Mouse (Mus musculus) lung, postnatal 4 days (tissue): ENCODE measurements around the gene Kcnq4.

Experiments
- DNase-seq, 2 experiments: peaks; one replicate each; pipeline ENCODE4 v3.0.0; 2021

Kcnq4 gene

DNA sequence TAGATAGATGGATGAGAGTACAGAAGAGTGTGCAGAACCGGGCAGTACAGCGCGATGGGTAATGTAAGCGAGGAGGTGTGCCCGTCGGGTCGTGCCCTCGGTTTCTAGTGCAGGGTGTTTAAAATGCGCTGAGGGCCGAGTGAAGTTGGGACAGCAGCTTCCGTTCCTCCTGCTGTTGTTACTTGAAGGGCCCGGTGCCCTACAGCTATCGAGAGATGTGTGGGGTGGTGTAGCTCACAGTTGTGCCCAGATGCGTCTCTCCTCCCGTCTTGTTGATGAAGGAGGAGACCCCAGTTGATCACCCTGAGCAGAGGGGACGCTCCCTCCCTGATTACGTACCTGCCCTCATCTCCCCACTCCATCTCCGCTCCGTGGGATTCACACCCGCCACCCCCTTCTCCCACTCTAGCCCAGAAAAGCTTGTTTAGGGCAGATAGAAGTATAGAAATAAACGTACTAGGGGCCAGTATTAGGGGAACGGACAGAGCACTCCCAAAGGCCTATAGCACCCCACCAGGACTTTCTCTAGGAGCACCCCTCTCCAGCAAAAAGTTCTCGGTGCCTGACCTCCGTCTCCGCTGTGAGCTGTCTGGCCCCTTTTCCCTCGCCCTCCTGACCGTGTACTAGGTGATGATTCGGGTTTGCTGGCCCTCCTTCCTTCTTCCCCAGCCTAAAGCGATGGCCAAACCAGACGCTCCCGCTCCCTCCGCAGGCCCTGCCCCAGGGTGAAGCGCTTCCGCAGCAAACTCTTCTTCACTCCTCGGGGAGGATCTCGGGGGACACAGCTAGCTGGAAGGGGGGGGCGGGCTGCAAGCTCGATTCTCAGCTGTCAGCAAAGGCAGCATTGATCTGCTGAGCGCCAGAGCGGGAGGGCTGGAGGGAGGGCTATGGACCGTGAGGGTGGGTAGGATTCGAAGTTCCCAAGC is at the start of gene Kcnq4:
TSS of gene Kcnq4 (minus strand) at position 672 of the 926 bp plus-strand sequence.
- DNase-seq: peak in 1 of 2 experiments; percentile 26

DNA sequence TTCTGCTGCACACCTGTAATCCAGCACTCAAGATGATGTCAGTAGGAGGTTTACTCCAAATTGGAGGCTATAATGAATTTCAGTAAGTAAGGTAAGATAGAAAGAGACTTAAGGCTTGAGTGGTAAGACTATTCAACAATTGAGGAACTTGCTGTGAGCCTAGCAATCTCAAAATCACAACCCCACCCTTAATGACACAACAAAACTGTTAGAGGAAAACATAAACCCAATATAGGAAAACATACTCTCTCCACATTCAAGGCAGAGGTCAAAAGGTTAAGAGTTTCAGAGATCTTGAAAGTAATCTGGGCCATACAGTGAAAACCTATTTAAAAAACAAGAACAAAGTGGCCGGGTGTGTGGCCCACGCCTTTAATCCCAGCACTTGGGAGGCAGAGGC is 48.3 kb upstream of the Kcnq4 start:
- DNase-seq: no peak

DNA sequence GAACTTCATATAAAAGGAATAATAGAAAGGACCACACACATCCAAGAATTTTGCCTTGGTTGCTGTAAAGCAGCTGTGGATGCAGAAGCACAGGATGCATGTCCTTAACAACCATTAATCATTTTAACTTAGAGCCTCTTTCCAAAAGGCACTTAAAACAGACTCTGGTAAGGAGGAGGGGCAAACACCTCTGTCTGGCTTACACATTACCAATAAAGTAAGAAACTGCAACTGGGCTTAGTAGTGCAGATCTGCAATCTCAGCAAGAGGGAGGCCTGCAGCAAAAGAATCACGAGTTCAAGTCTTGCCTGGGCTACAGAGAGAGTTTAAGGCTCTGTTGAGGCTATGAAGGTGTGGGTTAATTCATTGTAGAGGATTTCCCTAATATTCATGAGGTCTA is 47.2 kb upstream of the Kcnq4 start:
- DNase-seq: no peak

DNA sequence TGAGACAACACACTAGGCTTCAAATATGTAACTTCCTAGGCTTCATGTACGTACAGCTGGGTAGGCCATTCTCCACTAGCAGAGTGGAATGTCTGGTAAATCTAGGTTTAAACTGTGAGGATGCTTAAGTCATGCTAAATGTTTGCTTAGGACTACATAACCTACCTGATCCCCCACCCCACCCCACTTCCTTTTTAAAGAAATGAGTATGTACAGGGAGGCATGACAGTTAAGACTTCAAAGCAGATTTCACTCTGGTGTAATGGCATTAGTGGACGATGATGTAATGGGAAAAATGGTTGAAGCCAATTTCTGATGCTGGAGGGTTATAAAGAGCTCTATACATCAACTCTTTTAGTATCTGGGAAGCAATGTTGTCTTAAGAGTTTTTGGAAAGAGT is 44.5 kb upstream of the Kcnq4 start:
- DNase-seq: no peak

DNA sequence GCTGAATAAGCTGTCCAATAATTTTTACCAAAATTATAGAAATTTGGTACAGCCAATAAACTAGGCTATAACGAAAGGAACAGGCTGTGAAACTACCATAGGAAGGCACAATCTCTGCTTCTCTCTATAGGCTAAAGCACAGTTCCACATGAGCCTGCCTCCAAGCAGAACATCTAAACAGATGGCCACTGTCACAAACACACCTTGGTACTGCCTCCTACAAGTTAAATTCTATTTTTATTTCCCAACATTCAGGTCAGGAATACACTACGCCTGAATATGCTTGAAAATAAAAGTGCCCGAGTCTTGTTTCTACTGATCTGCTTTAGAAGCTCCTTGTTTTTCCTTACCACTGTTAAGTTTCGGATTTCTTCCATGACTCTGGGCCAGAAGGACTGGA is 41.6 kb upstream of the Kcnq4 start:
- no peak for DNase-seq

DNA sequence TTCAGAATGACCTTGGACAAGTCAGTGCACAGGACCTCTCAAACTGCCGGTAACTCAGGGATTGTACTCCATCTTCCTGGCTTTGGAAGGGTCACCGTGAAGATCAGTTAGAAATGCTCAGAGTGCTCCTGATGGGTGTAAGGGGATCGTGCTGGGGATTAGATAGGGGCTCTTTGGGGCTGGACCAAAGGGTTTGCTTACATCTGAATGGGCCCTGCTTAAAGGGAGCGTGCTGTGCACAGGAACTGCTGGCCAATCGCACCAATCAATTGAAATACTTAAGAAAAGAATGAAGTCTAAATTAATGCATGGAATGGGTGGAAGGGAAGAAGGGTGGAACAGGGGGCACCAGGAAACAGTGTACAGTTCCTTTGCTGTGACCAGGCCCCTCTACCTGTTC is 7.4 kb upstream of the Kcnq4 start:
- DNase-seq: no peak

DNA sequence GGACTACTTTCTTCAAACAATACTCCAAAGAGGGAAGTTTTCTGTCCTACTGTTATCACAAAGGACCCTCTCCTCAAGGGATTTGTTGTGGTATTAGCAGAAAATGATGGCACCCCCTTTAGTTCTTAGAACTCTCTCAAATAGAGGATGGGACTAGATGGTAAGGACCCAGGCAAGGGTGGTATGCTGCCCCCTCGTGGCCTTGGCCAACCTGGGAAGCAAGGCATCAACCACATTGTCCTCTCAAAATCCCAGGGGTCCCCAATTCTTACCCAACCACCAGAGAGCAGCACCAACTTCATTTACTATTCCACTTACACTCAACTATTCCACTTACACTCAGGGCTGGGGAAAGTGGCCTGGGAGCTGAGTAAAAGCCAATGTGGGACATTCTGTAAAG is 6.9 kb upstream of the Kcnq4 start:
- DNase-seq: peak; percentile 76 to 82

DNA sequence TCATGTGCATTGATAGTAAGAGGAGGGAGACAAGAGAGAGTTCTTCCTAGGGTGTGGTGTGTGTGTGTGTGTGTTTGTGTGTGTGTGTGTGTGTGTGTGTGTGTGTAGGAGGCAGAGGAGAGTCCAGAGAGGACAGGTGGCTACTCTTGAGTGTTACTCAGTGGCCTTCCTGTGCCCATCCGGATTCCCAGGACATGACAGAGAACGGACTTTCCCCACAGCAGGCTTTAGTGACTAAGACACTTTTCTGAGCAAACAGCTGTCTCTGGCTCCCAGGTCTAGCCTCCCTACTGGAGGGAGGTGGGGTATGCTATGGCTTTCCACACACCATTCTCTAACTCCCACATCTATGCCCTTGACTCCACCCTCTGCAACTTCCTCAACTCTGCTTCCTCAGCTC is 1.2 kb upstream of the Kcnq4 start:
- peak in 1 of 2 experiments; percentile 15 for DNase-seq

DNA sequence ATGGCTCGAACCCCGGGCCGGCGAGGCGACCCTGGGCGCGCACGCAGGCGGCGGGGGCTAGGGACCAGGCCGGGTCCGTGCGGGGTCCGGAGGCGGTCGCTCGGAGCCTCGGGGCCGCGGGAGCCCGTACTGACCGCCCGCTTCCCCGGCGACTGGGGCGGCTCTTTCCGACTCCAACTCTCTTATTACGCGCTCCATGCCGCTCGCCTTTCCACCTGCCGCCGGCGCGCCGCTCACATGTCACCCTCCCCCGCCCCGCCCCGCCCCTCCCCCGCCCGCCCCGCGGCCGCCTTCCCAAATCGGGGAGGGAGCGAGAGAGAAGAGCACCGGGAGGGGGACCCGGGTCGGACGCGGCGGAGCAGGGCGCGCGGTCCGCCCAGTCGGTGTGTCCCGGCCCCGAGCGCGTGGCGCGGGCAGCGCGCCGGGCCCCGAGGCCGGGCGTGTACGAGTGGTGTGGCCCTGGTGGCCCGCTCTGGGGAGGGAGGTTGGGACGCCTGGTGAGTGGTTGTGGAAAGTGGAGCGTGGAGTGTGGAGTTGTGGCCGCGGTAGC is 1.1 kb downstream of the Kcnq4 start:
- peak; percentile 30 to 41 for DNase-seq

DNA sequence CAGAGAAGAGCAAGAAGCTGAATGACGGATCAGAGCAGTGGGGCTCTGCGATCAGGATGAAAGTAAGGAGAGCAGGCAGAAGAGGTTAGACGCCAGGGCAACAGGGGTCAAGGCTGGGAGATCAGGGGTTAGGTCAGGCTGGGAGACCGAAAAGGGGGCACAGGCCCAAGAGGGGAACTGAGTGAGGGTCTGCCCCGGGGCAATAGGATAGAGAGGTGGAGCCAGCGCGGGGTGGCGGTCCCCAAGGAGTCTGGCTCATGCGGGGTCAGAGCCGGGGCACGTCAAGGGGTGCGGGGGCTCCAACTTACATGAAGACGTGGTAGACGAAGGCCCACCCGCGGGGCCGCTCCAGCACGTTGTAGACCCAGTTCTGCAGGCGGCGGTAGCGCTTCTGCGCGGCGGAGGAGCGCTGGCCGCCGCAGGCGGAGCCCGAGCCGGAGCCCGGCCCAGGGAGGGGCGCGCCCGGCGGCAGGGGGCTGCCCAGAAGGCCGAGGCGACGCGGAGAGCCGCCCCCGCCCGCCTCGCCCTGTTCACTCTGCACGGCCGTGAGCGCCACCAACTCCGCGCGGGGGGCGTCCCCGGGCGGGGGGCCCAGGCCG is 1.8 kb downstream of the Kcnq4 start:
- peak; percentile 37 to 59 for DNase-seq

DNA sequence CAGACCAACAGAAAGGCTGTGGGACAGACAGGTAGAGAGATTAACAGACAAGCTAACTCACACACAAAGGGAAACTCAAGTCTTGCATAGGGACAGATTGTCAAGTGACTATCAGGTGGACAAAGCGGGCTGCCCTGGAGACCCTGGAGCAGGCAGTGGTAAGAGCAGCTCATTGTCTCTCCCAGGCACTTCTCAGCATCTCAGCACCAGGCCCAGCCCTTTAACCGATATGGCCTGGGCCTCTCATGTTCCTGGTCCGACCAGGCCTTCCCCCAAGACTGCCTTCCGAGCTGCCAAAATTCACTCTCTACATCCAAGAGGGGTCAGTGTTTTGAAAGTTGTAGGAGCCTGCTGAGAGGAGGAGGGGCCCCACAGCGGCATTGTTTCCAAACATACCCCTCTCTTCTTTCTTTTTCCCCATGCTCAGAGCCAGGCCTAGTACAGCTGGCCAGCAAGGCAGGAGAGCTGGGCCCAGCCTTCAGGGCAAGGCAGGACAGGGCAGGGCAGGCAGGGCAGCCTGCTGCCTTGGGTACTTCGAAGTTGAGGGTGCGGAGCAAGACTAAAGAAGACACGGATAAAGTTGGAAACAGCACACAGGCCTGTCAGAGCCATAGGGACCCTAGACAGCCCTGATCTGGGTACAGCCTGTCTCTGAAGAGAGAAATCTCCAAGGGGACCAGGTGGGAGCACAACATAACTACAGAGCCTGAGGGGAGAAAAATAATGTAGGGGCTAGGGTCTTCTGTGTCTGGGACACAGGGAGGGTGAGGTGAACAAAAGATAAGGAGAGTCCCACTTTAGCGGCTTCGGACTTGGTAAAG is 2.5 kb downstream of the Kcnq4 start:
- DNase-seq: peak; percentile 26 to 45

DNA sequence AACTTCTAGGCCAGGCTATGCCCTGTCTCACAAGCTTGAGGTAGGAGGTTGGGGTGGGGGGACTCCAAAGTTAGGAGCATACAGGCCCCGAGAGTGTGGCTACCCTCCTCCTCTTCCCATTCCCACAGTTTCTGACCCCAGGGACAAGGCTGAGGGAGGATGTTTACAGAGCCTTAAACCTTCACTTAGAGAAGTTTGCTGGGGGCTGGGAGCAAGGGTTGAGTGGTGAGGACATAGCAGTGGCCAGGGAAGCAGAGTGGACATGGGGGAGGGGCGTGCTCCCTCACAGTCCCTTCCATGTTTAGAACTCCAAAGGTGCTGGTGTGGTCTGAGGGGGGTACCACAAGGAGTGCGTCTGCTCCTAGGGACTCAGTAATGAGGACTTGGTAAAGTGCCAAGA is 4.8 kb downstream of the Kcnq4 start:
- peak in 1 of 2 experiments; percentile 45 for DNase-seq

DNA sequence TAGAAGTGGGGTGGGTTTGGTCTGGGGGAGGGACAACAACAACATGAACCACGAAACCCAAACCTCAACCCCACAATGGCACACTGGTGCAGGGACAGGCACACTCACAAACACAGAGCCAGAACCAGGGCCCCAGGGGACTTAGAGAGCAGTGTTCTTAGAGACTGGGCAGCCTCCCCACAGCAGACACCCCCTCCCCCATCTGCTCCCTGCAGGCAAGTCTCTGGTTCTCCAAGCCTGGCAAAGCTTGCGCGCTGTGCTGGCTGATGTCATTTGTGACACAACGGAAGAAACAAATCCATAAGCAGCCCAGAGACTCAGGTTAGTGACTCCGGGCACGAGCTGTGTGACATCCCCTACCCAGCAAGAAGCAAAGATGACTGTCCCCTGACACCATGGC is 7.1 kb downstream of the Kcnq4 start:
- peak in 1 of 2 experiments; percentile 66 for DNase-seq

DNA sequence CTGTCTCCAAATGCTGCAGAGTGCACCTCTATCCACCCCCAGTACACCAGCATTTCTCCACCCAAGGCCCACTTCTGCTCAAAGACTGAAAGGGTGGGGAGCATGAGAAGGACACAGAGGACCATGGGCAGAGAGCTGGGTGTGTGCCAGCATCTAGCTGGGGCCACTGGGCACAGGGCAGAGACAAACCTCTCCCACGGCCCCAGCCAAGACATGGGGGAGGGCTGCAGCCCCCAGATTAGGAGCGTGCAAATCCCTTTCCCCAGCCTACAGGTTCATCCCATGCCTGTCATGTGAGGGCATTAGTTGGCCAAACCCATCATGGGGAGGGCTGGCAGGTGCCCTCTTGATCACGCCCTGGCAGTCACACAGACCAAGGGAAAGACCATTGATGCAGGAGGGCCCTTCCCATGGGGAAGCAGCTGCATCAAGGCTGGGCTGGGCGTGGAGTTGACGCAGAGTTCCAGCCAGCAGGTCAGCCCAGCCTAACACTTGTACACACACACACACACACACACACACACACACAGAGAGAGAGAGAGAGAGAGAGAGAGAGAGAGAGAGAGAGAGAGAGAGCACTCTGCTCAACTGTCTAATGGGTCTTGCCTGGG is 14.3 kb downstream of the Kcnq4 start:
- no peak for DNase-seq

DNA sequence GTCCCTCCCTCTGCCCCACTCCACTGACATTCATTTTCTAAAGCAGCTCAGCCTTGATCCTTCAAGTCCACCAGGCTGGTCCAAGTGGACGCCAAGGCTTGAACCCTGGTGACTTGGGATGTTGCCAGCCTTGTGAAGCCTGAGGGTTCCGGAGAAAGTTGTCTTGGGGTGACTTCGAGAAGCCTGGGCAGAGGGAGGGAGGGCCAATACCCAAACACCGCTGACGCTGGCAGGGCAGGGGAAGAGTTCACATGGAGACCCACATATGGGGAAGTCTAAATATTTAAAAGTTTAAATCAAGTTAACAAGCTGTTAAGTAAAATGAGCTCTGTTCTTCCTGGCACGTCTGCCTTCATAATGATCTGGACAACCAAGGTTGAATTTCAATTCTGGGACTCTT is 15.7 kb downstream of the Kcnq4 start:
- peak in 1 of 2 experiments; percentile 55 for DNase-seq

DNA sequence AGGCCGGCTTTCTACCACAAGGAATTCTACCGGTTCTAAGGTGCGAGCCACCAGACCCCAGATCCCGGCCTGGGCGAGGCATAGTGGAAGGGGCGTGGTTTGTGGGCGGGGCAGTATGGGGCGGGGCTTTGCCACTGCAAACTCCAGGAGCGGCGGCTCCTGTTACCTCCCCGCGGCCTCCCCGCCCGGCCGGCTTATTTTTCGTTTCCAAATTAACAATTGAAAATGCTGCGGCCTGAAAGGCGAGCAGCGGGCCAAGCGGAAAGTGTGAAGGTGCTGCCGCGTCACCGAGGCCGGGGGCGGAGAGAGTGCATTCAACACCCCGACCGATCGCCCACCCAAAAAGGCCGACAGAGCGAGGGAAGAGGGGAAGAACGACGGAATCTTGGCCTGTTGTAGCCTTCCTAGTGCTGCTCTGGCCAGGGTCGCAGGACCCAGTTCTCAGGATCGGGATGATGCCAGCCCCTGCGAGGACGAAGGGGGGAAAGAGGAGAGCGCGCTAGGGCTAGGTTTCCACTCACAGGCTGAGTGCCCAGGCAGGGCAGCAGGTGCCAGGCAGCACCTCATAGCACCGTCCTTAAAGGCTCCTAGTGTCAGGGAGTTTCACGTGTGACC is 17.3 kb downstream of the Kcnq4 start:
- peak; percentile 75 for DNase-seq

DNA sequence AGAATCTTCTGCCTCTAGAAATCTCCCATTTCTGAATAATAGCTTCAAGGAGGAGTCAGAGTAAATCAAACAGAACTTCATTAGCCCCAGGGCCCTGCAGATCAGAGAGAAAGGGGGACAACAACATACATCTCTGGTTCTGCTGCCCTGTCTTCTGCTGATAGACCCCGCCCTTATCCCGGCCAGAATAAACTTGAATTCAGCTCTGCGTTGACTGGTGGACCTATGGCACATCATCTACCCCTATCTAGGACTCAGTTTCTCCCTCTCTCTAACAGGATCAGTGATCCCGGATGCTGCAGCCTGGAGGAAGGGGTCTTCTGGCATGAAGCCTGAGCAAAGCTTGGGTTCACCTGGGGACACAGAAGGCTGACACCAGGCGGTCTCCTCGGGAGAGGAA is 17.8 kb downstream of the Kcnq4 start:
- DNase-seq: no peak

DNA sequence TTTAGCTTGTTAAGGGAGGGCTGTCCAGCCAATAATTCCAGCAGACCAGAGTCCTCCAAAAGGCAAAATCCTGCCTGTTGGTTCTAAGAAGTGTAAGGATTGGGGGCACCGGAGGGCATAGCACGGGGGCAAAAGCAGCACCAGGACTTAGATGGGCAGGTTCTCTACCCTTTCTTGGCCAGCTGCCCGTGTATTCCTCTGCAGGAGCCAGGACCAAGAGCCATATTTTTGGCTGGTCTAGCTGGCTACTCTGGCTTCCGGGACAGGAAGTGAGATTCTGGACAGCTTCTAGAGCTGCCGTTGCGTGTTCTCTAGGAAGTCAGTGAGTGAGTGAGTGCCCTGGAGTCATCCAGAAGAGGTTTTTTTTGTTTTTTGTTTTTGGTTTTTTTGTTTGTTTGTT is 18.3 kb downstream of the Kcnq4 start:
- peak in 1 of 2 experiments; percentile 51 for DNase-seq

DNA sequence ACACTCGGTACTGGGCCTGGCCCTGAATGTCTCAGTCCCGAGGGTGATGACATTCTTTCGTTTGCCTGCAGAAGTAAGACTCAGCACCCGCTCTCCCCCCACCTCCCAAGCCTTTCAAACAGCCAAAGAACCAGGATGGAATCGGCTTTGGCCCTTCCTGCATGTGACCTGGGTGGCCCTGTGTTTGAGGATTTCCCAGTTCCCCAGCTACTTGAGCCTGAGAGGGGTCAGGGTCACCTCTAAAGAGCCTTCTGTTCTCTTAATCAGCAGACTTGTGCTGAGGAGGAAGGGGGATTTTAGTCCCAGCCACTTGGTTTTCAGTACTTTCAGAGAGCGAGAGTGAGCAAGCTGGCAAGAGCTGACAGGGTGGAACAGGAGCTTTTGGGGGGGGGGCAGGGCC is 19.0 kb downstream of the Kcnq4 start:
- no peak for DNase-seq

DNA sequence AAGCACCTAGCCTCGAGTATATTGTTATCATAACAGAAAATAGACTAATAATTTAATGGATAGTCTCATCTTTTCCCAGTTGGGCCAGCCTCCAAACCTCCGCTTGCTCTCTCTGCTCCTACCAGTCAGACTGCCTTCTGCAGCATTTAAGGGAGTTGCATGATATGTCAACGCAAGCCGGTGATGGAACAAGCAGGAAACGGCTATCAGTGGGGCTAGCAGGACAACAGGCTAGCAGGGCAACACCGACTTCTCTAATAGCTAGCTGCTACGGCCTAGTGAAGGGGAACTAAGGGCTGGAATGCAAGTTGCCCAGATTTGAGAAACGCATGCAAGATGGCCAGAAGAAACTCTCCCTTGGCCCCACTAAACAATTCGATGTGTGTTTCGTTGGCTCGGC is 20.6 kb downstream of the Kcnq4 start:
- no peak for DNase-seq

DNA sequence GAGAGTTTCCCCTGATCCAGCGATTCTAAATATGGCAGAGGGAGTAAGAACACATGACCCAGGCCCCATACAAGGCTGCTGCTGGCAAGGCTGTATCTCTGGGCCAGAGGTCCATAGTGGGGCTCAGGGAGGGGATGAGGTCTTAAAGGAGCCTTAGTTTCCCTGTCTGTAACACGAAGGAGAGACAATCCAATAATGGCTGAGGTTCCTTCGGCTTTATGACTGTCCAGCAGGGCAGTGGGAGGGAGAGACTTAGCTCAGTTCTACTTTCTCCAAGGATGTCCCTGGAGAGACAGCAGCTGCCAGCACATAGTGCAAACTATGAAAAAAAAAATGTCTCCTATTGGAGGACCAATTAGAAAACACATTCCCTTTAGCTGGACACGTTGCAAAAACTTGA is 22.2 kb downstream of the Kcnq4 start:
- DNase-seq: peak in 1 of 2 experiments; percentile 41

DNA sequence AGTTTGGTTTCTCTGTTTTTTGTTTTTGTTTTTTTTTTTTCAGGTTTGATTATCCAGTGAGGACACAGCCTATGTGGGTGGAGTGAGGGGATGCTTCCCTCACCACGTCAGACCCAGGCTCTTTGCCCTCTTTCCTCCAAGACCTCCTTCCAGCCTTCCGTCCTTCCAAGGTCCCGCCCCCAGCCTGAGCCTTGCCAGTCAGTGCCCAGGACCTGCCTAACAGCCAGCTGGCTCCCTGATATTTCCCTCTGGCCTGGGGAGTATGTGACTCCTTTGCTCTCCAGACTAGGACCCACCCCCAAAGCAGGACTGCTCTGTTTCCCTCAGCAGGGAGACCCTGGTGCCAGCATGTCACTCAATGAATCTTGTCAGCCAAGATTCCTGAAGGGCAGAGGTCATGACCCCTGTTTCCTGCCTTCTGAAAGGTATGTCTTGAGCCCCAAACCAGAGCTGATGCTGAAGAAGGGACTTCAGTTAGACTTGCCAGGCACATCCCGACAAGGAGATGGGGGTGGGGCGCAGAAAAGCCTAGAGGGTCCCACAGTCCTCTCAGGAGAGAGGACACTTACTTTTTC is 22.8 kb downstream of the Kcnq4 start:
- peak in 1 of 2 experiments; percentile 36 for DNase-seq
